Mouse (Mus musculus) naive thymus-derived CD4-positive, alpha-beta T cell, adult 2 months (primary cell): ENCODE measurements around the gene Nubp1.

Source experiments
- DNase-seq: peaks from one replicate; pipeline ENCODE4 v3.0.0-alpha.2; 2011; ENCODE audit warnings: low read depth

The Nubp1 gene

GRCm38 (mm10) chr16:10468201-10468600 lies 56.5 kb downstream of the Nubp1 start:
- no peak for DNase-seq

- no peak for DNase-seq
These were observed 60.2 kb downstream of the Nubp1 start for GRCm38 (mm10) chr16:10471950-10472349.
